Mouse (Mus musculus): ENCODE measurements at regions not wholly inside any gene's neighbourhood (a gene's known extent, or its start where the extent isn't known, plus 50 kb on each side); places are given as distances from the start of the nearest gene placed in this dataset.

- no peak for DNase-seq (ENCODE audit: low spot score in 2 of 2)
These were observed 482.6 kb upstream of the Tenm4 start for GRCm38 (mm10) chr7:95688151-95689146.

- DNase-seq (ENCODE audit: low spot score in 2 of 2) = no peak
These were observed 481.7 kb upstream of the Tenm4 start for GRCm38 (mm10) chr7:95689161-95689833.

- no peak for DNase-seq (ENCODE audit: low spot score in 2 of 2)
These were observed 471.5 kb upstream of the Tenm4 start for GRCm38 (mm10) chr7:95699506-95699905.

- no peak for DNase-seq (ENCODE audit: low spot score in 2 of 2)
These were observed 461.0 kb upstream of the Tenm4 start for GRCm38 (mm10) chr7:95710088-95710487.

- no peak for DNase-seq (ENCODE audit: low spot score in 2 of 2)
These were observed 451.0 kb upstream of the Tenm4 start for GRCm38 (mm10) chr7:95720083-95720482.

- DNase-seq (ENCODE audit: low spot score in 2 of 2) = no peak
These were observed 445.1 kb upstream of the Tenm4 start for GRCm38 (mm10) chr7:95725716-95726487.

- no peak for DNase-seq (ENCODE audit: low spot score in 2 of 2)
These were observed 437.2 kb upstream of the Tenm4 start for GRCm38 (mm10) chr7:95733807-95734206.

GRCm38 (mm10) chr7:95734587-95734986, 436.5 kb upstream of the Tenm4 start:
- DNase-seq (ENCODE audit: low spot score in 2 of 2) = no peak

GRCm38 (mm10) chr7:95736716-95737115, 434.3 kb upstream of the Tenm4 start:
- DNase-seq (ENCODE audit: low spot score in 2 of 2) = no peak

GRCm38 (mm10) chr7:95738725-95739245, 432.3 kb upstream of the Tenm4 start:
- DNase-seq (ENCODE audit: low spot score in 2 of 2) = no peak

- no peak for DNase-seq (ENCODE audit: low spot score in 2 of 2)
These were observed 431.3 kb upstream of the Tenm4 start for GRCm38 (mm10) chr7:95739779-95740178.

- DNase-seq (ENCODE audit: low spot score in 2 of 2) = no peak
These were observed 412.7 kb upstream of the Tenm4 start for GRCm38 (mm10) chr7:95758375-95758774.

- DNase-seq (ENCODE audit: low spot score in 2 of 2) = no peak
These were observed 409.9 kb upstream of the Tenm4 start for GRCm38 (mm10) chr7:95760945-95761661.

- no peak for DNase-seq (ENCODE audit: low spot score in 2 of 2)
These were observed 404.5 kb upstream of the Tenm4 start for GRCm38 (mm10) chr7:95766356-95767150.

- no peak for DNase-seq (ENCODE audit: low spot score in 2 of 2)
These were observed 386.5 kb upstream of the Tenm4 start for GRCm38 (mm10) chr7:95784523-95784922.

GRCm38 (mm10) chr7:95787543-95787942, 383.5 kb upstream of the Tenm4 start:
- no peak for DNase-seq (ENCODE audit: low spot score in 2 of 2)

- no peak for DNase-seq (ENCODE audit: low spot score in 2 of 2)
These were observed 383.1 kb upstream of the Tenm4 start for GRCm38 (mm10) chr7:95787951-95788350.

GRCm38 (mm10) chr7:95789424-95789823, 381.6 kb upstream of the Tenm4 start:
- no peak for DNase-seq (ENCODE audit: low spot score in 2 of 2)

- DNase-seq (ENCODE audit: low spot score in 2 of 2) = no peak
These were observed 372.0 kb upstream of the Tenm4 start for GRCm38 (mm10) chr7:95799022-95799421.

GRCm38 (mm10) chr7:95809626-95810025, 361.4 kb upstream of the Tenm4 start:
- no peak for DNase-seq (ENCODE audit: low spot score in 2 of 2)

Data from thymus, postnatal 10 days (tissue).